Mouse (Mus musculus) kidney, adult 10 weeks (tissue): ENCODE data around the gene Adarb2. TPM values are rescaled to one million over a fixed set of nuclear protein-coding genes. Genes with fewer than 3 reads are reported as not detected.

ENCODE experiments used
- polyA plus RNA-seq: library from polyadenylated mRNA; stranded (reverse); fragments of 350-450 nt; fragmentation: Illumina TruSeq; extraction: RNeasy Lipid Tissue Mini Kit (QIAGEN cat#74804); gene quantifications from one replicate; pipeline ENCODE4 v1.2.3, GENCODE M21; 2014; ENCODE audit warnings: low read depth, low replicate concordance

Adarb2 gene
- not detected for polyA plus RNA-seq

DNA sequence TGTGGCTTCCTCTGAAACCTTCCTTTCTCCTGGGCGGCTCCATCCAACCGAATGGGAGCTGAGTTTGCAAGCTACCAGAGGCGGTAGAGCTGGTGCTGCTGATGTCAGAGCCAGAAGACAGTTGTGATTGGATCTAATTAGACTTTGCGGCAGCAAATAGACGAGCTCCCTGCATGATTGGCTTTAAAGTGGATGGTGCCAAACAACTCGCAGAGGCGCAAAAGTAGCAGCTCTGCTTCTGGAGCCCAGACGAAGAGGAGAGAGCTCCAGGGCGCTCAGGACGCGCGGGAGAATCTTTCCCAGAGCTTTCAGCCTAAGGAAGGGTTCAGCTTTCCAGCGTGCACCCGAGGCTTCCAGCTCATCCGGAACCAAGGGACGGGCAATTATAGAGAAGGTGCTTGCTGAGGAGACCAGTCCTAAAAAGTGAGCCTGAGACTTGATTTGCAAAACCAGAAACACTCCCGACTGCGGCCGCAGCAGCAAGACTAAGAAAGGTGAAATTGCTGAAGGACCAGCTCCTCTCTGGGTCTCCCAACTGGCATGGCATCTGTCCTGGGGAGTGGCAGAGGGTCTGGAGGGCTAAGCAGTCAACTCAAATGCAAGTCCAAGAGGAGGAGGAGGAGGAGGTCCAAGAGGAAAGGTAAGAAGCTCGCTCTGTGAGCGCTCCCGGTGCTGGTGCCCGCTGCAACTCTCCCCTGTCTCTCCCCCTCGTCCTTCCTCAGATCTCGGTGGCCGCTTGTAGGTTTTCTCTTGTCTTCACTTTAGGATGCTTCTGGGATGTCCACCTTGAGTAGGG, at the start of gene Adarb2:
TSS of gene Adarb2 (plus strand) at position 186 of the 796 bp plus-strand sequence.

